Mouse (Mus musculus) Patski (cell line): ENCODE data around the gene Npdc1. TPM values are rescaled to one million over a fixed set of nuclear protein-coding genes. Genes with fewer than 3 reads are reported as not detected.
A peak's percentile ranks its signal among the peaks of the same experiment; 100 is the strongest.
"Not testable (repeated sequence)": the region's sequence is repeated elsewhere in the genome, so short reads cannot be mapped to it uniquely, and the experiment has no call there.

Experiments used
- ATAC-seq: fragments of 100-300 bp; one replicate; pipeline ENCODE4 v1.8.0; 2021
- CTCF ChIA-PET: fragments of 350-600 bp; sonication (Branson Sonifier 250); formaldehyde crosslinking; loops from one replicate; lab custom pipeline; 2022; ENCODE audit warnings: inconsistent platforms; lab: Charles Lee
- POLR2A ChIA-PET: fragments of 350-600 bp; sonication (Branson Sonifier 250); formaldehyde crosslinking; loops from one replicate; lab custom pipeline; 2022; ENCODE audit warnings: antibody characterized with exemption, inconsistent platforms; lab: Charles Lee
- DNase-seq: peaks from one replicate; pipeline ENCODE4 v3.0.0-alpha.2; 2011; ENCODE audit warnings: low read depth, low spot score
- H3K27me3 ChIP-seq: fragments of 371-371 bp; one replicate; pipeline ENCODE4 v1.5.1; 2021
- CTCF ChIP-seq: fragments of 100-300 bp; IDR thresholded peaks from one replicate; pipeline ENCODE4 v1.5.1; 2021
- in situ Hi-C: fragments of 300-500 bp; cut with MboI; formaldehyde crosslinking; loops from 3 replicates; pipeline ENCODE4 v1.11.1; 2018; ENCODE audit warnings: low pct_unique_long_range_greater_than_20kb, mixed read lengths
- polyA plus RNA-seq: library from polyadenylated mRNA; unstranded; gene quantifications from one replicate; pipeline ENCODE4 v1.2.3, GENCODE M21; 2021

Npdc1 gene
- polyA plus RNA-seq, 1 experiment from 2014 or later, result 249 TPM

- in situ Hi-C loops, result loop anchor here (5.0 kb wide), 1 partner anchor 36 kb away; the partner anchor contains the start of gene Uap1l1
- POLR2A ChIA-PET, result no interaction called here
- peak; percentile 54 for ATAC-seq
- CTCF ChIA-PET, result interaction anchor here (1.0 to 10.9 kb wide), 3 partner anchors 20 to 42 kb away, joined by 3 to 119 read pairs (median 4); partner anchors contain the start of gene Sapcd2
- no peaks in the 10 kb centered on the region for H3K27me3 ChIP-seq
- DNase-seq, result no peak
- no peak for TF ChIP-seq CTCF
Observed at GRCm38 (mm10) chr2:25402972-25403601, 3.9 kb downstream of the Npdc1 start.

- in situ Hi-C loops, result loop anchor here (5.0 kb wide), 1 partner anchor 37 kb away; the partner anchor contains the start of gene Uap1l1
- no peak for TF ChIP-seq CTCF
- POLR2A ChIA-PET, result interaction anchor here (0.6 to 1.0 kb wide), 2 partner anchors 32 to 79 kb away, joined by 3 read pairs; partner anchors contain the start of gene Sapcd2
- no peaks in the 10 kb centered on the region for H3K27me3 ChIP-seq
- no peak for ATAC-seq
- CTCF ChIA-PET, result no interaction called here
- DNase-seq, result no peak
Observed at GRCm38 (mm10) chr2:25403994-25404393, 4.8 kb downstream of the Npdc1 start.

DNA sequence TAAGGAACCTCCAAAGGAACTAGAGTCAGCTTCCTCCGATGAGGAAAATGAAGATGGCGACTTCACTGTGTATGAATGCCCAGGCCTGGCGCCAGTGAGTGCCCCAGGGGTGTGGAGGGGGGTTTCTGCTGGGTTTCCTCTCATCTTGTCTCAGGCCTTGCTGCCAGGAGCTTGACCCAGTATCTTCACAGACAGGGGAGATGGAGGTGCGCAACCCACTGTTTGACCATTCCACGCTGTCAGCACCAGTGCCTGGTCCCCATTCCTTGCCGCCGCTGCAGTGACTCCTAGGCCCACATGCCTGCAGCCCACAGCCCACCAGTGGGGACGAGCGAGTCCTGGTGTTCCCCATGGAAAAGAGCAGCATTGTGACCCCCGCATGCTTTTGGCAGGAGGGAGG, 9.8 kb downstream of the Npdc1 start:
- TF ChIP-seq CTCF, result no peak
- in situ Hi-C loops, result no loop called here
- no peaks in the 10 kb centered on the region for H3K27me3 ChIP-seq
- ATAC-seq, result no peak
- CTCF ChIA-PET, result no interaction called here
- POLR2A ChIA-PET, result no interaction called here
- DNase-seq, result no peak

- H3K27me3 ChIP-seq, ATAC-seq, in situ Hi-C loops, DNase-seq: not testable (repeated sequence)
- ChIA-PET POLR2A (interaction anchor here (1.0 kb wide), 1 partner anchor 9 kb away, joined by 3 read pairs; the partner anchor contains the start of gene Fut7), CTCF (interaction anchor here (1.2 to 1.4 kb wide), 2 partner anchors 8 to 11 kb away, joined by 3 read pairs; no protein-coding TSS in a partner anchor)
Observed at GRCm38 (mm10) chr2:25413436-25413835, 14.3 kb downstream of the Npdc1 start.

GRCm38 (mm10) chr2:25417426-25417825, 18.3 kb downstream of the Npdc1 start:
- ChIA-PET CTCF (interaction anchor here (1.0 to 1.4 kb wide), 3 partner anchors 9 to 65 kb away, joined by 3 to 4 read pairs (median 3); no protein-coding TSS in a partner anchor), POLR2A (no interaction called here)
- no peak for ATAC-seq
- no peaks in the 10 kb centered on the region for H3K27me3 ChIP-seq
- in situ Hi-C loops, result no loop called here
- no peak for TF ChIP-seq CTCF
- DNase-seq, result no peak

DNA sequence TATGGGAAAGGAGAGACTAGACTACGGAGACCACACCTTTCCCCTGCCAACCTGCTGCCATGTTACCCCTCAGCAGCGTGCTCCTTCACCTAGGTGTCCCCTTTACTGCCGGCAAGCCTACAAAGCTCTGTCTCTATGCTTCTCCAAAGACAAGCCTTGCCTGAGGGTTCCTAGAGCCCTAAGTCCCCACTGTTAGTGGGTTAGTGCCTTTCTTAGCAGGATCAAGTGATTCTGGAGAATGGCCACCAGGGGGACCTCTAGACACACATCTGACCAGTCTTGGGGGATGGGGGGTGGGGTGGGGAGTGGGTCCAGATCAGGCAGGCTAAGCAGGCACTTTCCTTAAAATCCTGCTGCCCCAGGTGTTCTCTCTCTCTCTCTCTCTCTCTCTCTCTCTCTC, 22.7 kb downstream of the Npdc1 start:
- in situ Hi-C loops, result no loop called here
- no peak for ATAC-seq
- TF ChIP-seq CTCF, result no peak
- no peak for DNase-seq
- ChIA-PET CTCF (interaction anchor here (0.7 to 3.7 kb wide), 13 partner anchors 9 to 78 kb away, joined by 3 to 36 read pairs (median 4); partner anchors contain the start of genes Clic3 and Lcn12), POLR2A (no interaction called here)
- no peaks in the 10 kb centered on the region for H3K27me3 ChIP-seq

GRCm38 (mm10) chr2:25422587-25423410, 23.6 kb downstream of the Npdc1 start, which contains the start of gene Fut7:
Gene Fut7 (plus strand): TSS chr2:25423267.
- no peaks in the 10 kb centered on the region for H3K27me3 ChIP-seq
- no peak for TF ChIP-seq CTCF
- ATAC-seq (no peak), DNase-seq (no peak)
- in situ Hi-C loops, result no loop called here
- CTCF ChIA-PET, result interaction anchor here (0.6 to 3.7 kb wide), 13 partner anchors 8 to 75 kb away, joined by 3 to 36 read pairs (median 3); partner anchors contain the start of gene Clic3
- POLR2A ChIA-PET, result interaction anchor here (1.0 kb wide), 1 partner anchor 9 kb away, joined by 3 read pairs; no protein-coding TSS in a partner anchor

- TF ChIP-seq CTCF, result no peak
- H3K27me3 ChIP-seq, result no peaks in the 10 kb centered on the region
- ATAC-seq (no peak), DNase-seq (no peak)
- ChIA-PET CTCF (interaction anchor here (0.9 to 3.7 kb wide), 4 partner anchors 46 to 74 kb away, joined by 3 to 36 read pairs (median 8); no protein-coding TSS in a partner anchor), POLR2A (interaction anchor here (0.5 to 1.0 kb wide), 2 partner anchors 10 to 78 kb away, joined by 3 read pairs; no protein-coding TSS in a partner anchor)
- in situ Hi-C loops, result no loop called here
Observed at GRCm38 (mm10) chr2:25423626-25424025, 24.5 kb downstream of the Npdc1 start.

GRCm38 (mm10) chr2:25425481-25425880, 26.3 kb downstream of the Npdc1 start:
- ChIA-PET CTCF (interaction anchor here (1.7 kb wide), 1 partner anchor 58 kb away, joined by 6 read pairs; no protein-coding TSS in a partner anchor), POLR2A (no interaction called here)
- ATAC-seq, result no peak
- in situ Hi-C loops, result no loop called here
- DNase-seq, result no peak
- TF ChIP-seq CTCF, result no peak
- no peaks in the 10 kb centered on the region for H3K27me3 ChIP-seq

DNA sequence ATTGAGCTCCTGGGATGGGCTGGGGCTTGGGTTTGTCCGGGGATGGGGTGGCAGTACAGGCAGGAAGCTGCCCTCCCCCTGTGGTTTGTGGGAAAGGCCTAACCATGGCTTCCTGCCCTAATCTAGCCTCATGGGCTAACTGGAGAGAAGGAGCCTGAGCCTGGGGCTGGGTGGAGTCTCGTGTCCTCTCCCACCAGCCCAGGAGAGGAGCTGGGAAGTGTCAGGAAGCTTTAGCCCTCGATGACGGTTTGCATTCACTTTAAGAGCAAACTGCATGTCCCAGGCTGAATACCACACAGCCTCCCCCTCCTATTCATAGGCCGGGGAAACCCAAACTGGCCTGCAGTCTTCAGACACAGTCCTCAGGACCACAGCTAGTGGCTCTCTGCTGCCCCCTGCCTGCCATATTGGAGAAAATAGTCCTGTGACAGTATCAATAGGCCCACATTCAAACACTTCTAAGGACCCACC, 27.6 kb downstream of the Npdc1 start:
- TF ChIP-seq CTCF, result no peak
- DNase-seq (no peak), ATAC-seq (no peak)
- POLR2A ChIA-PET, result no interaction called here
- in situ Hi-C loops, result no loop called here
- CTCF ChIA-PET, result interaction anchor here (0.7 to 1.7 kb wide), 13 partner anchors 9 to 70 kb away, joined by 3 to 6 read pairs (median 4); no protein-coding TSS in a partner anchor
- no peaks in the 10 kb centered on the region for H3K27me3 ChIP-seq
